Mouse (Mus musculus) megakaryocyte progenitor cell, adult 5-6 weeks (primary cell): Measurements from ENCODE around the gene Tia1. TPM values are rescaled to one million over a fixed set of nuclear protein-coding genes. Genes with fewer than 3 reads are reported as not detected.

Experiments used
- ATAC-seq: replicated peaks from 2 replicates; pipeline ENCODE4 v1.8.0; 2016; ENCODE audit warnings: mild to moderate bottlenecking, moderate TSS enrichment, inconsistent platforms; ENCODE audit not compliant: poor library complexity
- total RNA-seq, 2 experiments: library from RNA; stranded (forward) in 1 of 2; stranded (reverse) in 1 of 2; fragments of 157-497, 149-512 nt in 1 of 2; fragments of 200-1000 nt in 1 of 2; gene quantifications; 2 replicates each; pipeline versions ENCODE4 v1.2.3 to v1.2.4; 2015 to 2017

The Tia1 gene
- total RNA-seq, 2 experiments from 2014 or later = 75.5 to 125 TPM

DNA sequence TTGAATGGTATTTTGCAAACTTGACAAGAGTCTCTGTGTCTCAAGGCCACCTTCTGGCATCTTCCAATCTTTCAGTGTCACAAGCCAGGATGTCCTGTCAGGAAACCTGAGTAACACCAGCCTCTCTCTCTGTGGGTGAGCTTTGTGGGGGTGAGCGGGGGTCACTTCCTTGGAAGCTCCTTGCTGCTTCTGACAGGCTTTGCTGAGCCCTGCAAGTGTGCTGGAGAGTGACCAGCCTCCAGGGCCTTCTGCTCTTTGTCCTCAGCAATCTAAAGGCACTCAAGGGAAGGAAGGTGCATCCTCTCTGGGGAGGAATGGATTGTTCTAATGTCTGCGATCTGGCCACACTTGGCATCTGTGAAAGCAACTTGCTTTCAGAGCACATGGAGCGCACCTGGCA is 75.3 kb downstream of the Tia1 start:
- ATAC-seq = peak; percentile 41

DNA sequence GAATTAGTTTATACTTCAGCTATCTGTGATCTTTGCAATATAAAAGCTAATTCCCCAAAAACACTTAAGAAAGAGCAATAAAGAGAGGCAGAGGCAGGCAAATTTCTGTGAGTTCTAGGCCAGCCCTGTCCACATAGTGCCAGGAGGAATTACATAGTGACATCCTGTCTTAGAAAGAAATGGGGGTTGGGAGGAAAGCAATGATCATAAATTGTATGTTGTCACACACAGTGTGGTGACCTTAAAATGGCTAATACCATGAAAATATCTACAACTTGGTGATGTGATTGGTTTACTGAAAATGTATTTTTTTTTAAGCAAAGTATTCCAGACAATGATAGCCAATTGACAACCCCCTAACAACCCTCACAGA is 75.8 kb downstream of the Tia1 start:
- ATAC-seq = no peak

DNA sequence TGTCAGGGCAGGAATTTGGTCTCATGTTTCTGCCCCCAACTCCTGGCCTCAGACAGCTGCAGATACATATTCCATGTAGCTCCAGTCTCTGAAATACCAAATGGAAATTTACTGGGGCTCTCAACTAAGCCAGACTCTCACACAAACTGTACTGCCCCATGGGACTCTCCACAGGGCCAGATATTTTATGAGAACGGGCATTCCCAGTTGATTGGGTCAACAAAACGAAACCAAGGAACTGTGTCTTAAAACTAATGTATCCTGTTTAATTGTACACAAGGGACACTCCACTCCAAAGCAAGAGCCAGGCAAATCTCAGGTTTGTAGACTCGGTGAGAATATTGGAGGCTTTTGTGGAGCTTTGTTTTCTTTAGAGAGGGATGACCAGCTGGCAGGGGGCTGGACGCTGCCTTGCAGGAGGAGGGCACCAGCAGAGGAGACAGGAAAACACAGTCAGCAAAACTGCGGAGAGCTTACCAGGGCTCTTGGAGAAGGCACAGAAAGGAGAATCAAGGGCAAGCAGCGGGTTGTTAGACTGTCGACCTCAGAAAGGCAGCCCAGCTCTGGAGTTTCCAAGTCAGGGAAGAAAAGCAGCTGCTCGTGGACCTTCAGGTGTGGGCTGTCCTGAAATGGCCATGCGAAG is 76.3 kb downstream of the Tia1 start:
- peak; percentile 59 for ATAC-seq

DNA sequence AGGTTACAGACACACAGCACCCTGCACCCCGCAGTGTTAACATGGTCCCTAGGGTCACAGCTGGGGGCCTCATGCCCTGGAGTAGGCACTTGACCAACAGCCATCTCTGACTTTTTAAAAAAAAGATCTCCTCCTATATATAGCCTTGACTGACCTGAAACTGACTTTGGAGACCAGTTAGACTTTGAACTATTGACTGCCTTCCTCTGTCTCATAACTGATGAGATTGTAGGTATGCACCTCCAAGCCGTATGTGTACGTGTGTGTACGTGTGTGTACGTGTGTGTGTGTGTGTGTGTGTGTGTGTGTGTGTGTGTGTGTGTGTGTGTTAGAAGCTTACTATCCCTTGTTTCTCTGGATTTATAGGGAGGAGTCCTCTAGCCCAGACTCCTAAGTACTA is 77.9 kb downstream of the Tia1 start:
- ATAC-seq = no peak

Other genes with a start within 250 kb of the Tia1 start
- 0.52 and 0.71 TPM in 2 replicates for gene Tgfa, start 209.0 kb upstream of the Tia1 start, total RNA-seq (2015)
- gene Tgfa, start 209.0 kb upstream of the Tia1 start, total RNA-seq (2017) = 0.20 TPM in 1 of 2 replicates, not detected in the other
- 55.2 and 59.2 TPM in 2 replicates for gene Fam136a, start 38.6 kb upstream of the Tia1 start, total RNA-seq (2015)
- 78.4 and 102 TPM in 2 replicates for gene Fam136a, start 38.6 kb upstream of the Tia1 start, total RNA-seq (2017)
- 520 and 538 TPM in 2 replicates for gene Snrpg, start 32.9 kb upstream of the Tia1 start, total RNA-seq (2015)
- 60.0 and 69.9 TPM in 2 replicates for gene Snrpg, start 32.9 kb upstream of the Tia1 start, total RNA-seq (2017)
- gene Pcyox1, start 7.1 kb upstream of the Tia1 start, total RNA-seq (2015) = 33.1 and 40.5 TPM in 2 replicates
- gene Pcyox1, start 7.1 kb upstream of the Tia1 start, total RNA-seq (2017) = 65.6 and 88.1 TPM in 2 replicates
- not detected in 2 replicates for gene Gm44790, start 22.4 kb downstream of the Tia1 start, total RNA-seq (2015)
- 1.8 TPM in 1 of 2 replicates, not detected in the other for gene Gm44790, start 22.4 kb downstream of the Tia1 start, total RNA-seq (2017)
- 27.1 and 45.4 TPM in 2 replicates for gene C87436, start 34.2 kb downstream of the Tia1 start, total RNA-seq (2015)
- gene C87436, start 34.2 kb downstream of the Tia1 start, total RNA-seq (2017) = 25.6 and 45.9 TPM in 2 replicates
- 333 and 352 TPM in 2 replicates for gene Pcbp1, start 122.1 kb downstream of the Tia1 start, total RNA-seq (2015)
- 107 and 114 TPM in 2 replicates for gene Pcbp1, start 122.1 kb downstream of the Tia1 start, total RNA-seq (2017)
- gene Asprv1, start 223.9 kb downstream of the Tia1 start, total RNA-seq (2015) = 1.3 and 1.9 TPM in 2 replicates
- gene Asprv1, start 223.9 kb downstream of the Tia1 start, total RNA-seq (2017) = 0.98 and 1.5 TPM in 2 replicates